Mouse (Mus musculus) gastrocnemius, adult 2 months (tissue): ENCODE measurements at regions not wholly inside any gene's neighbourhood (a gene's known extent, or its start where the extent isn't known, plus 50 kb on each side); places are given as distances from the start of the nearest gene placed in this dataset.
"Not testable (repeated sequence)": the region's sequence is repeated elsewhere in the genome, so short reads cannot be mapped to it uniquely, and the experiment has no call there.

Experiments
- DNase-seq: peaks from one replicate; pipeline ENCODE4 v3.0.0; 2022
- H3K27ac ChIP-seq: fragments of 200-600 bp; 2 replicates; pipeline ENCODE4 v1.8.1; 2022; ENCODE audit warnings: mild to moderate bottlenecking
- H3K4me3 ChIP-seq: fragments of 200-600 bp; 2 replicates; pipeline ENCODE4 v1.8.1; 2022; ENCODE audit warnings: mild to moderate bottlenecking, moderate library complexity
- CTCF ChIP-seq: fragments of 200-600 bp; IDR thresholded peaks from 2 replicates; pipeline ENCODE4 v1.8.1; 2022; ENCODE audit warnings: antibody characterized with exemption, mild to moderate bottlenecking, moderate library complexity
- intact Hi-C: fragments of 180-260 bp; cut with DNase I; formaldehyde crosslinking; loops from one replicate; pipeline ENCODE4 v1.15.1; 2025

GRCm38 (mm10) chr2:55182416-55182815 lies 253.4 kb upstream of the Kcnj3 start:
- intact Hi-C loops = no loop called here
- no peak overlapping the region for H3K27ac ChIP-seq
- no peak for DNase-seq
- no peak overlapping the region for H3K4me3 ChIP-seq
- no peak for TF ChIP-seq CTCF

DNA sequence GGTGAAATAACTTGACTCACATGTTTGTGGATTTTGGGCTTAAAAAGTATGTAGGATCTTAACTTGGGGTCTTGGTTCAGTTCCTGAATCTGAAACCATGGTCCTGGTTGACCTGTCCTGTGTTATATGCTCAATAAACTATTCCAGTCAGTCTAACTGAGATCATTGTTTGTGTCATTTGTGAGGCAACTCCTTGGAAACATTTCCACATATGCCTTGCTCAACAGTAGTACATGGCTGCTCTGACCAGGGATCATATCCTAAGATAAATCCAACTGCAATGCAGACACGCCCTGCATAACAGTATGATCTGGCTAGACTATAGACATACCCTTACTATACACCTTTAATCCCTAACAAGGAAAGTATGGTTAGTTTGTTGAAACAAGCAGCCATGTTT lies 228.9 kb upstream of the Kcnj3 start:
- no peak for TF ChIP-seq CTCF
- intact Hi-C loops = no loop called here
- Histone ChIP-seq H3K27ac (no peak overlapping the region), H3K4me3 (no peak overlapping the region)
- no peak for DNase-seq

GRCm38 (mm10) chr2:55208620-55209019 lies 227.2 kb upstream of the Kcnj3 start:
- TF ChIP-seq CTCF = no peak
- intact Hi-C loops = no loop called here
- Histone ChIP-seq H3K27ac (no peak overlapping the region), H3K4me3 (no peak overlapping the region)
- DNase-seq = no peak

DNA sequence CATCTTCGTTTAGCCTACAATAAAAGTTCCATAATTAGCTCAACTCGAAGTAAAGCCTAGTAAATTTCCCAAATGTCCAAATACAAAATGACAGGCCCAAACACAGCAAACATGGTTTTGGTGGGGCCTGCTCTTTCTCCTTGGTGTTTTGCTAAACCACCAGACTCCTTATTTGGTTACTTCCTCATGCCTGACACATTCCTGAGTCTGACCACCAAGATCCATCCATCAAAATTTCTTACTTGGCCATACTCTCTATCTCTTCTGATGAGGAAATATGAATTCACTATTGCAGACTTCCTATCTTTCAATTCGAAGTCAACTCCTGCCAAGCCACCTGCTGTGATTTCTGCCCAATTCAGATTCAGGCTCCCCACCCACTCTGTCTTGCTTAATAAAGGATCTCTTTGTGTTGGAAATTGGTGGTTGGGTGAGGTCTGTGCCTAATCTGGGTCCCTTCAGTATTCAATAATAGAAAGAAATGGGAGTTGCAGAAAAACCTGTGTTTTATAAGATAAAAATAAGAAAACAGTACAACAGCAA lies 225.9 kb upstream of the Kcnj3 start:
- TF ChIP-seq CTCF = no peak

GRCm38 (mm10) chr2:55211281-55211680 lies 224.5 kb upstream of the Kcnj3 start:
- DNase-seq = no peak
- no peak for TF ChIP-seq CTCF
- no peak overlapping the region for H3K27ac ChIP-seq
- intact Hi-C loops = no loop called here
- H3K4me3 ChIP-seq = no peak overlapping the region

More for the DNA sequence above, 225.9 kb upstream of the Kcnj3 start:
- Histone ChIP-seq H3K27ac (no peak overlapping the region), H3K4me3 (no peak overlapping the region)
- no peak for DNase-seq
- intact Hi-C loops = no loop called here

- no peak for DNase-seq
- intact Hi-C loops = no loop called here
- no peak overlapping the region for H3K27ac ChIP-seq
- no peak for TF ChIP-seq CTCF
- H3K4me3 ChIP-seq = no peak overlapping the region
These were observed 213.7 kb upstream of the Kcnj3 start for GRCm38 (mm10) chr2:55222046-55222445.

GRCm38 (mm10) chr2:55222741-55223140 lies 213.0 kb upstream of the Kcnj3 start:
- H3K27ac ChIP-seq, H3K4me3 ChIP-seq, intact Hi-C loops, DNase-seq: not testable (repeated sequence)

GRCm38 (mm10) chr2:55228131-55228797 lies 207.5 kb upstream of the Kcnj3 start:
- no peak overlapping the region for H3K4me3 ChIP-seq
- DNase-seq = no peak
- no peak overlapping the region for H3K27ac ChIP-seq
- no peak for TF ChIP-seq CTCF
- intact Hi-C loops = no loop called here

GRCm38 (mm10) chr2:55231841-55232240 lies 203.9 kb upstream of the Kcnj3 start:
- TF ChIP-seq CTCF = no peak
- Histone ChIP-seq H3K4me3 (no peak overlapping the region), H3K27ac (no peak overlapping the region)
- DNase-seq = no peak
- intact Hi-C loops = no loop called here

- TF ChIP-seq CTCF = no peak
- no peak overlapping the region for H3K4me3 ChIP-seq
- no peak for DNase-seq
- intact Hi-C loops = no loop called here
- no peak overlapping the region for H3K27ac ChIP-seq
These were observed 182.6 kb upstream of the Kcnj3 start for GRCm38 (mm10) chr2:55253134-55253533.

DNA sequence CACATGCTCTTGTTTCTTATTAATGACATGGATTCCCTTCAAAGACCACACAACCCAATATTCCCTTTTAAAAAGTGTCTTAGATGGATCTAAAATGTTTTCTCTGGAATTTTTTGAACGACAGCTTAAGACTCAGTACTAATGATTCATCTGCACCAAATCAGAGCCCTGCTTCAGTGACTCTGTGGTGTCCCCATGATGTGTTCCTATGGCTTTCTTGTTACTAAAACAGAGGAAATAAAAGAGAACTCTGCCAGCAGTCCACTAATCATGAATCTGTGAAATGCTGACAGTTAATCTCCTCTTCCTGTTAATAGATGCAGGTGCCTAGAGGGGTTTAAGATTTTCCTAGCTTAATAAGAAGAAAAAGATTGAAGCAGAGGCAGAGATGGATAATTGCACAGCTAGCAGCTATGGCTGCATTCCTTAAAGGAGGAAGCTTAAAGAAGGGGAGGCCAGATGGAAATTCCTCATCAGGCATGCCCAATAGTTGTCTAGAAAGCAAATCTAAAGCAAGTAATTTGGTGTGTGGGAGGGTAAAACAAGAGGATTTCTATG lies 173.0 kb upstream of the Kcnj3 start:
- H3K4me3 ChIP-seq = no peak overlapping the region
- intact Hi-C loops = no loop called here
- no peak overlapping the region for H3K27ac ChIP-seq
- DNase-seq = no peak
- no peak for TF ChIP-seq CTCF

- H3K27ac ChIP-seq = no peak overlapping the region
- H3K4me3 ChIP-seq = no peak overlapping the region
- DNase-seq = no peak
- TF ChIP-seq CTCF = no peak
- intact Hi-C loops = no loop called here
These were observed 171.8 kb upstream of the Kcnj3 start for GRCm38 (mm10) chr2:55263847-55264449.

GRCm38 (mm10) chr2:55306387-55306786 lies 129.4 kb upstream of the Kcnj3 start:
- DNase-seq = no peak
- Histone ChIP-seq H3K4me3 (no peak overlapping the region), H3K27ac (no peak overlapping the region)
- intact Hi-C loops = loop anchor here (5.0 kb wide), 1 partner anchor 536 kb away; no protein-coding TSS in a partner anchor
- peak; percentile 67 for TF ChIP-seq CTCF
